Mouse (Mus musculus): ENCODE data around the gene B3gnt7.
A peak's percentile ranks its signal among the peaks of the same experiment; 100 is the strongest.
"Not testable (repeated sequence)": the region's sequence is repeated elsewhere in the genome, so short reads cannot be mapped to it uniquely, and the experiment has no call there.

Gene B3gnt7

DNA sequence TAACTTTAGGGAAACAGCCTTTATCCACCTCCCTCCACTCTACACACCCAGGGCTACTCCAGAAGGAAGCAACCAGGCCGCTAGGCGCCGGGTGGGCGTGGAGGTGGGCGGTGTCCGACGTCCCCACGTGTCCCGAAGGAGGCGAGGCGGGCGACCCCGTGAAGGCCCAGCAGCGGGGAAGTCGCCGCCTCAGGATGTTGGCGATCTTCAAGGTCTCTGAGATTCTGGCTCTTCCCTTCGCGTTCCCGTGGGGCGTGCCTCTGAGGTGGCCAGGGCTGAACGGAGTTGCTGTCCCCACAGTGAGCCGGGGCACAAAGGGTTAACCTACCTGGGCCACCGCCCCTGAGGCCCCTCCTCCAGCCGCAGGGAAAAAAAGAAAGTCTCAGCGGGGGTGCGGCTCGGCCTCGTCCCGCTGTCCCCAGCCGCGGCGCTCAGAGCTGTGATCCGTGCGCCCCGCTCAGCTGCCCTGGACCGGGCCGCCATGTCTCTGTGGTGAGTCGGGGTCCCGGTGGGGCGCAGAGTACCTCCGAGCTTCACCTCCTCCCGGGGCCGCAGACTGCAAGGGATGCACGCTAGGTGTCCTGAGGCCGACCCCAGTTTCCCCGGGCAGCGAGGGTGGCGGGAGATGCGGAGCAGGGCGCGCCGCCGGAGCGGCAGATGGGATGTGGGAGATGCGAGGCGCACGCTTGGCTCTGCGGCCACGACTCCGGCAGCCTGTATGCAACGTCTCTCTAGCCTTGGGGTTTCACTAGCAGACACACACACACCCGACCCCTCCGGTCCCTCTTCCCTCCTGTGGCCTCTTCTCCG, 636 bp downstream of the B3gnt7 start:
- DNase-seq (ENCODE audit: low spot score): peak; percentile 61

DNA sequence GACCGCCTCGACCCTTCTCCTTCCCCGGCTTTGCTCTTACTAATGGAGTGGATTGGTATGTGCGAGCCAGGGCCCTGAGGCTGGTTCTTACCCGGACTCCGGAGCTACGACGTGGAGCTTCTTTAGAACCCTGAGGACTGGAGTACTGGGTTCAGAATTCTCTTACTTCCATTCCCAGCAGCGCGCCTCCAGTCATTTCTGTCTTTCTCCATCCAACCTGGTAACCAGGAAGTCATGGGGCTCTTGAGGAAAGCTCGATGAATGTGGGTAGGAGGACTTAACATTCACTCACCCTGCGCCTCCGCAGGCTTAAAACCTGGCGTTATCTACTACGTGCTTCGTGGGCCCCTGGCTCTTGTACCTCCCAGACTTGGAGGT, 1.2 kb downstream of the B3gnt7 start:
- DNase-seq (ENCODE audit: low spot score): no peak

DNA sequence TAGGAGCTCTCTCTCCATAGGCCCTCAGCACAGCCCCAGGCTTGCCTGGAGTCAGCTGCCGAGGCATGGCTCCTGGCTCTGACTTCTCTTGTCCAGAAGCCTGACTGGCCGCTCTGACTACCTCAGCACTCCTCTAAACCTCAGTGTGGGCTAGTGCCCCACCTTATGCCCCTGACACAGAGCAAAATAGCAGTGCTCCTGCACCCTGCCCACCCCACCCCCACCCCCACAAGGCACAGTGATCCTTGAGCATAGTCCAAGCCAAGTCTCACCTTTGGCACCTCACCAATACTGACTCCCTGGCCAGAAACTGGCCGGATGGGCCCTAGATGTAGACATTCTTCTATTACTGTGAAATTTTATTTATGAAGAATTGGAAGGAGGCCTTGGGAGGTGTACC, 4.1 kb downstream of the B3gnt7 start:
- DNase-seq (ENCODE audit: low spot score): no peak

DNA sequence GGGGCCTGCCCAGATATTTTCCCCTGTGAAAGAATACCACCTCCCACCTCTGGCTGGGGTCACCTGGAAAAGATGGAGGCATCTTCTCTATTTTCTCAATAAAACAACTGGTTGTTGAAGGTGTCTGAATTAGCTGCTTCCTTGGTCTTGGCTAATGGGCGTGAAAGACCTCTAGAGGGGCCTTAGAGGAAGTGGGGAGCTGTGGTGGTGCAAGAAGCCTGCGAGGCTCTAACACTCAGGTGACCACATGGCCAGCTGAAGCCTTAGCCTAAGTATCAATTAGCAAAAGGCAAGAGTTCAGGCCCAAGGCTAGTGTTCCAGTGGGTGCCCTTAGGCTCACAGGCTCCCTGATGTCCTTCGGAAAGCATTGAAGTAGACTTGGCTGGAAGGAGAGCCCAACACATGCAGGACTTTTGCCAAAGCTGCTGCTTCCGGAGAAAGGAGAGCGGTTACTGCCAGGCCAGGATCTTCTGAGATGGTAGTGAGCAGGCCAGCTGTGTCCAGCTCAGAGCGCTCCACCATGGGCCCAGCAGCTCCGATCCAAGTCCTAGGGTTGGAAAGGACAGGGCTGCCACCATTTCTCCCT, 4.6 kb downstream of the B3gnt7 start:
- no peak for DNase-seq (ENCODE audit: low spot score)

DNA sequence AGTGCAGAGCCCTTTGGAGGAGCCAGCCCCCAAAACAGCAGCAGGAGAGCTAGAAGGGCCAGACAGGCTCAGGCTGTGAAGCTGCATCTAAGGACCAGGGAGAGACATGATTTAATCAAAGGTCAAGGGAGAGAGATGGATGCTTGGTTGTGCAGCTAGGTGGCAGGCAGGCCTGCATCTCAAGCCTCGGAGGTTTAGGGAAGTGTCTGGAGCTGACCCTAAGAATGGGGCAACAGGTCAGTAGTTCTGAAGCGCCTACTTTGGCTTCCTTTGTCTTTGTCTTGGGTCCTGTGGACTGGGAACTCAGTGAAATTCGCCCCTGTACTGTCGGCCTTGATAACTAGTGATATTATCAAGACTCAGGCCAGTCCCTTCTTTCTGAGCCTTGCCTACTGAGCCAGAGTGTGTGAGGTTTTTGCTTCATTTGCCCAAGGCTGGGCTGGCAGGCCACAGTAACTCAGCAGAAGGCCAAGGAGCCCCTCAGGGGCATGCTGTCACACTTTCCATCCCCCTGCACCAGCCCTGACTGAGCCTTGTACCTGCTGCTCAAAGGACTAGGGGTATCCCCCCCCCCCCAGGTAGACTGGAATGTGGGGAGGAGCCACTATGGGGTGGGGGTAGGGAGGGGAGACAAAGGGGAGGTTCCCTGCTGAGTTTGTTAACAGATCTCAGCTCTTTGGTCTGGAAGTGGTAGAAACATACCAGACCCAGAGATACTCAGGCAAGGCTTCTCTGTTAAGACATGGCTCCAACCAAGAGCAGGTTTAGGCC, 5.4 kb downstream of the B3gnt7 start:
- no peak for DNase-seq (ENCODE audit: low spot score)

DNA sequence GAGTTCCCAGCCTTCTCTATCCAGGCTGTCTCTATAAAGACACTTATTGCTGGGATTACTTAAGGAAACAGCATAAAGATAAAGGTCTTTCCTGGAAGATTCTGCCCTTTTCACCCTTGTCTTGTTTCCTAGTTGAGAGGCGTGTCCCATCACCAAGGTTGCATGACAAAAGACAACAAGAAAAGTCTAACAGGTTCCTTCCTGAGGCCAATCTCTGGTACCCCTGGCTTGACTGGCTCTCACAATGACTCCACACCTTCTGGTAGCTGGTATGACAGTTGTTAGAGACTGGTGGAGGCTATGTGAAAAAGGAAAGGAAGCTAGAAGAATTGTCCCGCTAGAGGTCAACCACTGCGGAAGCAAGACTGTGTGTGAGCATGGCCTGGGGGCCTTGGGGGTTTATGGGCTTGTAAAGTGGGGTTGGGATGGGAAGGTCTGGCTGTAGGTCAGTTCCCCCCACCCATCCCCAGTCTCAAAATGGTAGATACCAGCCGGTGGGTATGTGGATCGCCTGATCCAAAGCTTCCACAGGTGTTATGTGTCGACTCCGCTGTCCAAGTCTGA, 6.7 kb downstream of the B3gnt7 start:
- DNase-seq (ENCODE audit: low spot score): no peak

DNA sequence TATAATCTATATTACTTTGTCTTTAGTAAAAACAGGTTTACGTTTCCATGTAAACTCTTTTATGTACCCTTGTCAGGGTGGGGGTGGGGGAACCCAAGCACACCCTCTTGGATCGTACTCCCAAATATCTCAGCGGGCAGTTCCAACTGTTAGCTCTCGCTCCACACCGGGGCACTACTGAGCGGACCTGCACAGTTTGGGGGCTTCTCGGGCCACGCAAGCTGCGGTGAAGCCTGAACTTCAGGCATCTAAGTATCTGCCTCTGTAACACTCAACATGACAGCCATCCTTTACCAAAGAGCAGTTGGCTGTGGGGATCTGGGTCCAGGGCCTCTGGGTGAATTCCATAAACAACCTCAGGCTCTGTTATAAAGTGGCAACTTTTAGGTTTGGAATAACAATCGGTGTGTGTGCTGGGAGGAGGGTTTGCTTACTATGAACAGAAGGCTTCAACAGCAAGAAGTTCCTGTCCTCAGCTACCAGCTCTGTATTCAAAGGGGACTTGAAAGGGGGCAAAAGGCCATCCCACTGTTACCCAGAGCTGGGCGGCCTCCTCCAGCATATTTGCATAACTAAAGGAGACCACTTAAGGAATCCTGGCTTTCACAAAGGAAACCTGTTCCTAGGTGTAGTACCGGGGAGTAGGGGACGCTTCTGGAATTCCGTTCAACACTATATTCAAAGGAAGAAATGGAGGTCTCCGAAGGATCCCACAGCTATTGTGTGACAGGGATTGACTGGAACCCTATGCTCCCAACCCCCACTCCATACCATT, 8.1 kb downstream of the B3gnt7 start:
- DNase-seq (ENCODE audit: low spot score): no peak

DNA sequence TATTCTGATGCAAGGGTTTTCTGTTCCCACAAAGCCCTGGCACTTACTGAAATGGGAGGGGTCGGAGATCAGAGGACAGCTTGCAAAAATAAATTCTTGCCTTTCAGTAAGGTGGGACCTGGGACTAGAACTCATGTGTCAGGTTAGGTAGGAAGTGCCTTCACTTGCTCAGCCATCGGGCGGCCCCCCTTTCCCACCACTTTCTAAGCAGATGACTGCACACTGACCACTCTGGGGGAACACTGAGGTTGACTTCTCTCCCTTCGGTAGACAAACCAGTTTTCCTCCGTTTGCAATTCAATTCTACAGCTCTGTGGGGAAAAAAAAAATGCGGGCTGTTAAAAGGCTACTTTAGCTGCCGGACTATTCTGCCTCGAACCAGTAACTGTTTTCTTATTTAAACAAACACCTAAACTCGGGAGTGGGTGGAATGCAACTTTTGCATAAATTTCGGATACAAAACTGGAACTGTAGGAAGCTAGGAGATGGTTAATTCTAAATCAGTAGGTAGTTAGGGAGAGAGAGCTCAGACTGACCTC, 8.9 kb downstream of the B3gnt7 start:
- DNase-seq (ENCODE audit: low spot score): no peak

DNA sequence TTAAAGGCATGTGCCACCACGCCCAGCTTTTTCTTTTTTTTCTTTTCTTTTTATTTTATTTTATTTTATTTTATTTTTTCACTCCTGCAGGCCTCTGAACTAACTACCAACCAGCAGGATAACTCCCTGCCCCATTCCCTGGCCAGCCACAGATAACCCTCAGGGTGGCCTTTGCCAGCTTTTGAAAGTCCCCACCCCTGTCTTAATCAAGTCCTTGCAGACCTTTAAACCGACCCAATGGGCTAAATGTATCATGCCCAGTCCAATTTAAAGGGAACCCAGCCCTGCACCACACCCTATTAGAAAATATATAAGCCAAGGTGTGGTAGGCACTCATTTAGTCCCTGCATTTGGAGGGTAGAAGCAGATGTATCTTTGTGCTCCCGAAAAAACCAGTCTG, 9.6 kb downstream of the B3gnt7 start:
- DNase-seq (ENCODE audit: low spot score): peak; percentile 74

DNA sequence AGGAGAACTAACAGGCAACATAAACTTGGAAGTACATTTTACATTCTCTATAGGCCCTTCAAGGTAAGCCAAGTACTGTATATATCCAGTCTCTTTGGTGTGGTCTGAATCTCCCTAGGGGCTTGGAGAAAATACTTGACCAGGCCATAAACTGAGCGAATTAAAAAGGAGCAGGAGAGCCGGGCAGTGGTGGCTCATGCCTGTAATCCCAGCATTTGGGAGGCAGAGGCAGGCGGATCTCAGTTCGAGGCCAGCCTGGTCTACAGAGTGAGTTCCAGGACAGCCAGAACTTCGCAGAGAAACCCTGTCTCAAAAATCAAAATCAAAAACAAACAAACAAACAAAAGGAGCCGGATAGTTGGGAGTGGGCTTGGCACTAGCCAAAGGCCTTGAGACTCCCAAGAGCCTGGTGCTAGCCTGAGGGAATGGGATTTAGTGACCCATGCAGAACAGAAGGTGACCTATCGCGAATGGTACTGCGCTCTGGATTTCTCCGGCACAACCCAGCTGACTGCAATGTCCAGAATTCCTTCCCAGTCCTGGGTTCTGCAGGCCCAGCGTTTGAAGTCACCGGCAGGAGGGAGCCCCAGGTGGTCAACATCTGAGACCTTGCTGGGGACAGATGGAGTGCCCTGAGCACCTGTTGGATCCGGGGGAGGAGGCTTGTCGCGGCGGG, 10.6 kb downstream of the B3gnt7 start:
- no peak for DNase-seq (ENCODE audit: low spot score)

DNA sequence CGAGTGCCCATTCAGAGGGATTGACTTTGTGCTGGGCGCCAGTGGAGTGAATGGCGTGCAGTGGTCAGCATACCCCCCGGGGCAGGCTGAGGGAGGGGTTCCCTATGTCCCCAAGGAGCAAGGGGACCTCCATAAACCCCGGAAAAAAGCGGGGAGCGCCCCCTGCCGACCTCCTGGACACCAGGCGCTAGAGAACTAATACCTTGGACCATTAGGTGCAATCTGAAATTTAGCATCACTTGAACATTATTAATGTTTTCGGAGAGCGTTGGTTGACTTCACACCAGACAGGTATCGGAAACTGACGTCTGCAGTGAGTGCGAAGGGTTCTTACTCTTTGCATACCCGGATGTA, 11.1 kb downstream of the B3gnt7 start:
- DNase-seq (ENCODE audit: low spot score): no peak

DNA sequence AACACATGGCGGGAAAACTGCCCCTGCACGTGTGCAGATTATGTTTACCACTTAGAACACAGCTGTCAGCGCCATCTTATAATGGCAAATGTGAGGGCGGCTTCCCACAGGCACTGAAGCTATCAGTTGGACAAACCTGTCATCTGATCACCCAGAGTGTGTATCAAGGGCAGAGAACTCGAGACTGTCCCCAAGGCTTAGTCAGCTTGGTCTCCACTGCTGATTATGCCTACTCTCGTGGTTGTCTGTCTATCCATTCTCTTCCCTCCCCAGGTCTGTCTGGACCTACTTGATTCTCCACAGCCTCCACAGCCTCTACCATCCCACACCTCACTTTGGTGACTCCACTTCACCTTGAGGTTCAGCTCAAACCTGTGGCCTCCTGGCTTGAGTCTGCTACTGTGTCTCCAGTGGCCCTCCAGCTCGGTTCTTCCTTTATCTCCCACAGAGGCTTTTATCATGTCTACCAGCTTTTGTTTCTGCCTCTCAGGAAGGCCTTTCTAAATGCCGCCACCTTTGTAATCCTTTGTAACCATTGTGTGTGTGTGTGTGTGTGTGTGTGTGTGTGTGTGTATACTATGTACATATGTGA, 18.3 kb downstream of the B3gnt7 start:
- DNase-seq (ENCODE audit: low spot score): peak; percentile 61

DNA sequence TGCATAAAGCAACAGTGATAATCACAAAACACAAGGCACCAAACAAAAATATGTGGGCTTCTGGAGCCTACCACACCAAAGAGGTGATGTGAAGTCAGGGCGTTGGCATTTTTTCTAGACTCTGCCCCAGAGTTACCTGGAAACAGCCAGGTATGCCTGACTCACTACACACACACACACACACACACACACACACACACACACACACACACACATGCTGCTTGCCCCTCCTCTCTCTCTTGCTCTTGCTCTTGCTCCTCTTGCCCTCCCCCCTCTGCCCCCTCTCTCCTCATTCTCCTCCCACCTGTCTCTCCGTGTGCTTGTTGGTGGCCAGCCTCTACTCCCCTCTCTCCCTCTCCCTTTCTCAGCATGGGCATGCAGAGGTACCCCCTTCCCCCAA, 33.7 kb downstream of the B3gnt7 start:
- DNase-seq (ENCODE audit: low spot score): no peak

DNA sequence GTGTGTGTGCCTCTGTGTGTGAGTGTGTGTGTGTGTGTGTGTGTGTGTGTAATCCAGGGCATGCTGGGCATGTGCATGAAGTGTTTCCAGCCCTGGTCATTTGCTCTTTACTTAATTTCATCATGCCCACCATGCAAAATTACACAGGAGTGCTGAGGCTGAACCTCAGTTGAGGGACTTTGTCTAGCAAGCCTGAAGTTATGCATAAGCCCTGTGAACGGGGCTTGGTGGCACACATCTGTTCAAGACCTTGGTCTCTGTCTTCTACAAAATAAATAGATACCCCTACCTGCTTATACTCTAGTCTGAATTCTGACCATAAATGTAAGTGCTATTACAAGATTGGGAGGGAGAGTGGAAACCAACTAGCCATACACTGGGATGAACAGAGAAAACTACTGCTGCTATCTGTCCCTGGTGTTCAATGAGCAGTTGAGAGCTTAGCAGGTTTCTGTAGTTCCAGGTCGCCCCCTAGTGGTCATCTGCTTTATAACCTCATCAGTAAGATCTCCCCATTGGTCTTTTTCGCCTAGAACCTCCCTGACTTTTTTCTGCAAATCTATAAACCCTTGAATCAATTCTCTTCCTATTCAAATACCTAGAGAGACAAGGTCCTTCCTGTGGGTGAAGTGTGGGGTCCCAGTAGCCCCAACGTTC, 36.7 kb downstream of the B3gnt7 start:
- peak; percentile 87 for DNase-seq (ENCODE audit: low spot score)

DNA sequence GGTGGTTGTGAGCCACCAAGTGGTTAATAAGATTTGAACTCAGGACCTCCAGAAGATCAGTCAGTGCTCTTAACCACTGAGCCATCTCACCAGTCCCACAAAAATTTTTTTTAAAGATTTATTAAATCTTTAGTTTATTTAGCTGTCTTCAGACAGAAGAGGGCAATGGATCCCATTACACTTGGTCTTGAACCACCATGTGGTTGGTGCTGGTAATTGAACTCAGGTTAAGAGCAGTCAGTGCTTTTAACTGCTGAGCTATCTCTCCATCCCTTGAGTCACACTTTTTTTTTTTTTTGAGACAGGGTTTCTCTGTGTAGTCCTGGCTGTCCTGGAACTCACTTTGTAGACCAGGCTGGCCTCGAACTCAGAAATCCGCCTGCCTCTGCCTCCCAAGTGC, 38.5 kb downstream of the B3gnt7 start:
- not testable (repeated sequence) for DNase-seq (ENCODE audit: low spot score)

DNA sequence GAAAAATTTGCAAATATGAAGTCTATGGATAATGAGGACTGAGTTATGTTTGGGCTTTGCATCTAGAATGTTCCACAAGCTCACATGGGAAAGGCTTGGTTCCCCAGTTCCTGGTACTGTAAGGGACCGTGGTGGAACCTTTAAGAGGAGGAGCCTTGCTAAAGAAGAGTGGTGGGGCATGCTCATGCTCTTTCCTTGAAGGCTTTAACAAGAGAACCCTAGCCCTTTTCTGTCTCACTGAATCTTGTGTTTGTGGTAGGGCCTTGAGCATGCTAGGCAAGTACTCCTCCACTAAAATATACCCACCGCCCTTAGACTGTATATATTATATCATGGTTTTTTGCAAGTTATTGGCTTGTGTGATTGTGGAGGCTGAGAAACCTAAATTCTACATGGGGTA, 39.7 kb downstream of the B3gnt7 start:
- DNase-seq (ENCODE audit: low spot score): no peak

DNA sequence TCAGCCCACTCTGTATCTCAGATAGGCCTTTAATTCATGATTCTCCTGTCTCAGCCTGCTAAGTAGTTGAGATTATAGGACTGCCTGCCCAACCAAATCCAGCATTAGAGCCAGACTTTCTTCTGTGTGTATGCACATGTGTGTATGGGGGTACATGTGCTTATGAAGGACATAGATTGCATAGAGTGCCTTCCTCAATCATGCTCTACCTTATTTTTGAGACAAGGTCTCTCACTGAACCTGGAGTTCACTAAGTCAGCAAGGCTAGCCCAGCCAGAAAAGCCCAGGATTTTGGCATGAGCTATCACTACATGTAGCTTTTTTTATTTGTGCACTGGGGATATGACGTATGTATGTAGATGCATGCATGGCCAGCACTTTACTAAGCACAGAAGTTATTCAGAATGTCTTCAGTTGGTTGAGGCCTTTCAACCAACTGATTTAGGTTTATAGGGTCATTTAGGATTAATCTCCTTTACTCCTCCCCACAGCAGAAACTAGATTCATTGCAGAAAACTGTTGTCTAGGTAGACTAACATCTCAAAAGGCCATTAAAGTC, 40.5 kb downstream of the B3gnt7 start:
- no peak for DNase-seq (ENCODE audit: low spot score)

DNA sequence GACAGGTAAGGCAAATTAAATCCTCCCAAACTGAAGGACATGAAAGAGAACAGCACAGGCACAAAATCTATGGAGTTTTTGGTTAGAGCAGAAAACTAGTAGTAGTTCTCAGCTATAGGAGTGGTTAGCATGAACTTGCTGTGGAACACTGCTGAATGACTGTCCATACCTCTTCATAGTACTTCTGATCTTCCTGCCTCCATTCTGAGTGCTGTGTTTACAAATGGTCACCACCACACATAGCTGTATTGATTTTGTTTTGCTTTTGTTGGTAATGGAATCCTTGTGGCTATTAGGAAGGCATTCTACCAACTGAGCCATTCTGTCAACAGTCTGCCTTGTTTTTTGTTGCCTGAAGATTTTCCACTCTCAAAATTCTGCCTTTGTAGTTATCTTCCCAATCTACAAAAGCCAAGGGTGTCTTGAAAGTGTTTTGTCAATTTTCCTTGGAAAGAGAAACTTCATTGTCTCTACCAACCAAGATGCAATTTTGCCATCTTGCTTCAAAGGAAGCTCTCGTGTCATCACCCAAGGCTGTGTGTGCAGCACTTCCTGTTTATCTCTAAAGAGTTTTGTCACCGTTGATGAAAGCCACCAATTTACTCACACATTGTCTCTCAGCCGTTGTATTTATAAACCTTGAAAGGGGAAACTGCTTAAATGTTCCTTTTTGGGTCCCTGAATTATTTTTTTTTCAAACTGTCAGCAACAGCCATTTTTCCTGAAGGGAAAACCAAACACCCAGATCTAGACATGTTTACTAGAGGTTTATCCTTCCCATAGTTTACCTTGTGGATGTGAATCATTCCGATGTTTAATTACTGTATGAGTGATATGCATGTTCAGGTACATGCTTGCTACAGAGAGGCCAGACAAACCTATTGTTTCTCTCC, 41.6 kb downstream of the B3gnt7 start:
- no peak for DNase-seq (ENCODE audit: low spot score)

DNA sequence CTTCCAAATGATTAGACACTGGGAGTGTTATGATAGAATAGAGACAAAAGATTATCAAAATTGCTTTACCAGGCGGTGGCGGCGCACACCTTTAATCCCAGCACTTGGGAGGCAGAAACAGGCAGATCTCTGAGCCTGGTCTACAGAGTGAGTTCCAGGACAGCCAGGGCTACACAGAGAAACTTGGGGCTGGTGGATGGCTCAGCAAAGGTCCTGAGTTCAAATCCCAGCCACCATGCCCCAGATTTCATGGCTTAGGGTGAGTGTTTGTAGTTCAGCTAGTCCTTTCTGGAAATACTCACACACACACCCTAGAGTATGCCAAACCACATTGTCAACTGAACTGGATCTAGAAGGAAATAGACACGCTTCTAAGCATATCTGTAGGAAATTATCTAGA, 42.4 kb downstream of the B3gnt7 start:
- no peak for DNase-seq (ENCODE audit: low spot score)
